ENCODE assay signal across 8 mouse cellular contexts in genomic region chr14:78307286-78308237, GRCm38 (mm10). TPM values are rescaled to one million over a fixed set of nuclear protein-coding genes. Genes with fewer than 3 reads are reported as not detected.
DNase-seq lines count a peak whose midpoint lies in the region; ATAC-seq lines count a peak whose summit lies in the region.

Gene Tnfsf11, minus strand, starts transcription at chr14:78308043.

- no peaks in the 10 kb centered on the region for H3K36me3 ChIP-seq in kidney, embryonic 16.5 days (ENCODE audit: insufficient read depth, low read length)
- H3K36me3 ChIP-seq in forebrain, embryonic 12.5 days (replicated peaks) = no peaks in the 10 kb centered on the region
- no peaks in the 10 kb centered on the region for H3K36me3 ChIP-seq in limb, embryonic 10.5 days
- H3K36me3 ChIP-seq in neural tube, embryonic 15.5 days = no peaks in the 10 kb centered on the region

- H3K4me3 ChIP-seq in kidney, embryonic 16.5 days (ENCODE audit: low read length) = peak within 1 kb of the TSS; percentile 56
- H3K4me3 ChIP-seq in forebrain, embryonic 12.5 days (replicated peaks) = peak within 1 kb of the TSS; percentile 49
- H3K4me3 ChIP-seq in limb, embryonic 10.5 days = peak within 1 kb of the TSS; percentile 64
- peak within 1 kb of the TSS; percentile 41 for H3K4me3 ChIP-seq in neural tube, embryonic 15.5 days (replicated peaks)

- intact Hi-C loops in gastrocnemius, postnatal 36 days (cut with DNase I) = loop anchor here (10.0 kb wide), 1 partner anchor 137 kb away; no protein-coding TSS in a partner anchor

- H3K27me3 ChIP-seq in kidney, embryonic 16.5 days (ENCODE audit: insufficient read depth, low read length) = peaks cover 26% of the 10 kb centered on the region
- H3K27me3 ChIP-seq in forebrain, embryonic 12.5 days = peaks cover 37% of the 10 kb centered on the region
- H3K27me3 ChIP-seq in limb, embryonic 10.5 days (ENCODE audit: low read depth, poor library complexity, severe bottlenecking) = peaks cover 41% of the 10 kb centered on the region
- peaks cover 32% of the 10 kb centered on the region for H3K27me3 ChIP-seq in neural tube, embryonic 15.5 days (replicated peaks)

- peak; percentile 90 for ATAC-seq in kidney, embryonic 16.5 days (ENCODE audit: low FRiP score, low TSS enrichment)
- peak; percentile 41; the same call in 1 of the 2 replicates for ATAC-seq in forebrain, embryonic 12.5 days (ENCODE audit: low FRiP score)
- ATAC-seq in neural tube, embryonic 15.5 days (ENCODE audit: low FRiP score) = no peak

- DNase-seq in kidney, adult 8-10 months = no peak
- peak; percentile 17 for DNase-seq in Muller cell, postnatal 12 days (ENCODE audit: inconsistent ontology term)
- DNase-seq in limb, embryonic 10.5 days (ENCODE audit: low spot score) = peak; percentile 56
- no peak for DNase-seq in cerebellum, adult 9-10 months
- no peak for DNase-seq in gastrocnemius, postnatal 36 days

- H3K27ac ChIP-seq in kidney, embryonic 16.5 days (ENCODE audit: low read length) = no peak within 1 kb of the TSS
- no peak within 1 kb of the TSS for H3K27ac ChIP-seq in forebrain, embryonic 12.5 days
- H3K27ac ChIP-seq in limb, embryonic 10.5 days = peak within 1 kb of the TSS; percentile 58
- no peak within 1 kb of the TSS for H3K27ac ChIP-seq in neural tube, embryonic 15.5 days (replicated peaks)

- peak within 1 kb of the TSS; percentile 42; the same call in 1 of the 2 replicates for H3K9ac ChIP-seq in kidney, embryonic 16.5 days (replicated peaks; ENCODE audit: low read length)
- H3K9ac ChIP-seq in forebrain, embryonic 12.5 days = peak within 1 kb of the TSS; percentile 47
- H3K9ac ChIP-seq in neural tube, embryonic 15.5 days (replicated peaks) = peak within 1 kb of the TSS; percentile 18

- no peaks in the 10 kb centered on the region for H3K9me3 ChIP-seq in kidney, embryonic 16.5 days (ENCODE audit: low read length)
- no peaks in the 10 kb centered on the region for H3K9me3 ChIP-seq in forebrain, embryonic 12.5 days
- no peaks in the 10 kb centered on the region for H3K9me3 ChIP-seq in limb, embryonic 10.5 days (replicated peaks)
- H3K9me3 ChIP-seq in neural tube, embryonic 15.5 days (replicated peaks) = no peaks in the 10 kb centered on the region

- H3K4me2 ChIP-seq in kidney, embryonic 16.5 days (replicated peaks; ENCODE audit: low read depth, low read length) = peak within 1 kb of the TSS; percentile 88
- peak within 1 kb of the TSS; percentile 93 for H3K4me2 ChIP-seq in forebrain, embryonic 12.5 days
- H3K4me2 ChIP-seq in neural tube, embryonic 15.5 days = peak within 1 kb of the TSS; percentile 76

- WGBS in kidney, embryonic 16.5 days = under 1% methylated on average over 51 of the region's 51 CpGs
- WGBS in forebrain, embryonic 12.5 days = under 1% methylated on average over 46 of the region's 51 CpGs
- WGBS in limb, embryonic 10.5 days = 1% methylated on average over 51 of the region's 51 CpGs
- under 1% methylated on average over 50 of the region's 51 CpGs for whole genome bisulfite sequencing in neural tube, embryonic 15.5 days

- H3K4me1 ChIP-seq in kidney, embryonic 16.5 days (ENCODE audit: insufficient read depth, low read length) = 0 out of 2 replicates have a peak, but pooled peaks cover 6% of the 10 kb centered on the region
- H3K4me1 ChIP-seq in forebrain, embryonic 12.5 days = peaks cover 9% of the 10 kb centered on the region
- H3K4me1 ChIP-seq in limb, embryonic 10.5 days = peaks cover 9% of the 10 kb centered on the region
- peaks cover 9% of the 10 kb centered on the region for H3K4me1 ChIP-seq in neural tube, embryonic 15.5 days

RNA-seq across cellular contexts. Expression of gene Tnfsf11, which starts in this region (rescaled TPM):
- 0.22 and 0.24 TPM in 2 replicates for polyA plus RNA-seq in kidney, embryonic 16.5 days (2015; fragmentation: Nextera tagmentation; extraction: Ambion mirVana)
- 0.22 and 0.37 TPM in 2 replicates for polyA plus RNA-seq in forebrain, embryonic 12.5 days (2016; fragmentation: Nextera tagmentation; extraction: Ambion mirVana)
- polyA plus RNA-seq in limb, embryonic 10.5 days (2016; fragmentation: Nextera tagmentation; extraction: Ambion mirVana) = 0.14 TPM in 1 of 2 replicates, not detected in the other
- 0.09 and 1.0 TPM in 2 replicates for polyA plus RNA-seq in neural tube, embryonic 15.5 days (2015; fragmentation: Nextera tagmentation; extraction: Ambion mirVana)
- total RNA-seq in gastrocnemius, postnatal 36 days (2021) = not detected

Comparison
In these comparisons a context has a peak if more than half of its experiments do, and no peak if none do; other contexts are left out.
1. Peak in ATAC-seq, H3K4me3 ChIP-seq, H3K9ac ChIP-seq and H3K4me2 ChIP-seq in kidney, embryonic 16.5 days; RNA of the gene not detected or under 1 TPM.
2. Peak in ATAC-seq, H3K4me3 ChIP-seq, H3K9ac ChIP-seq and H3K4me2 ChIP-seq in forebrain, embryonic 12.5 days; RNA of the gene not detected or under 1 TPM.
3. Peak in DNase-seq, H3K4me3 ChIP-seq and H3K27ac ChIP-seq in limb, embryonic 10.5 days; RNA of the gene not detected or under 1 TPM.